Mouse (Mus musculus) heart, embryonic 13.5 days (tissue): ENCODE measurements around the gene Zdhhc5. TPM values are rescaled to one million over a fixed set of nuclear protein-coding genes. Genes with fewer than 3 reads are reported as not detected.
A peak's percentile ranks its signal among the peaks of the same experiment; 100 is the strongest.

Experiments used
- ATAC-seq: fragments of 200-750 bp; cut with Nextera tagmentation; 2 replicates; pipeline ENCODE4 v1.8.0; 2017; ENCODE audit warnings: moderate TSS enrichment; ENCODE audit not compliant: insufficient number of reproducible peaks, low FRiP score, low TSS enrichment; ENCODE audit errors: extremely low read depth
- H3K27ac ChIP-seq: fragments of 300-500 bp; sonication (generic); replicated peaks from 2 replicates; pipeline ENCODE4 v1.5.1; 2015; ENCODE audit warnings: moderate library complexity, mild to moderate bottlenecking, inconsistent platforms
- H3K27me3 ChIP-seq: fragments of 300-500 bp; sonication (generic); replicated peaks from 2 replicates; pipeline ENCODE4 v1.6.1; 2015; ENCODE audit warnings: mild to moderate bottlenecking, inconsistent platforms
- H3K36me3 ChIP-seq: fragments of 300-500 bp; sonication (generic); 2 replicates; pipeline ENCODE4 v1.6.1; 2015; ENCODE audit warnings: mild to moderate bottlenecking, inconsistent platforms
- H3K4me1 ChIP-seq: fragments of 300-500 bp; sonication (generic); 2 replicates; pipeline ENCODE4 v1.6.1; 2015; ENCODE audit warnings: inconsistent platforms
- H3K4me2 ChIP-seq: fragments of 300-500 bp; sonication (generic); 2 replicates; pipeline ENCODE4 v1.6.1; 2015; ENCODE audit warnings: inconsistent platforms, mild to moderate bottlenecking, moderate library complexity
- H3K4me3 ChIP-seq: fragments of 300-500 bp; sonication (generic); 2 replicates; pipeline ENCODE4 v1.5.1; 2015; ENCODE audit warnings: moderate library complexity, mild to moderate bottlenecking, inconsistent platforms
- H3K9ac ChIP-seq: fragments of 300-500 bp; sonication (generic); 2 replicates; pipeline ENCODE4 v1.6.1; 2015; ENCODE audit warnings: inconsistent platforms, mild to moderate bottlenecking, moderate library complexity
- H3K9me3 ChIP-seq: fragments of 300-500 bp; sonication (generic); 2 replicates; pipeline ENCODE4 v1.6.1; 2016; ENCODE audit warnings: inconsistent platforms
- WGBS: fragments of 180-500 bp; shearing (Covaris S2); methylation state at CpG from one replicate; pipeline ENCODE4 v1.1.7; 2015; ENCODE audit warnings: mixed read lengths; 5-methylcytosine and 5-hydroxymethylcytosine counted together
- polyA plus RNA-seq: library from polyadenylated mRNA; unstranded; fragments of >200 nt; fragmentation: Nextera tagmentation; extraction: Ambion mirVana; gene quantifications from 2 replicates; pipeline ENCODE4 v1.2.1, GENCODE M21; 2015

Gene Zdhhc5
- polyA plus RNA-seq, 1 experiment from 2014 or later = 21.9 TPM

DNA sequence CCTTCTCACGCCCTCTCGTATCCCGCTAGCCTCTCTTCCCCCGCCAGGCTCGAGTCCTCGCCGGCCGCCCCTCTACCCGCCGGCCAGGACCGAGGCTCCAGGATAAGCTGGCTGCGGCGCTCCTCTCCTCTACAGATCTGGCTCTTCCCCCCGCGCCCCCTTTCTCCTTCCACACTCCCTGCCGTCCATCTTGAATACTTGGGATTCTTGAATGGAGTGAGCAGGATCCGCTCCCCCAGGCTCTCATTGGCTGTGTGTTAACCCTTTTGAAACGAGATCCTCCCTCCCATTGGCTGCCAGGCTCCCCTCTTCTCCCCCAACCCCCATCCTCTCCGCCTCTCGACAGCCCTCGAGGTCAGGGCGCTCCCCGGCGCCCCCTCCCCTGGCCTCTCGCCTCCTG, 28.6 kb upstream of the Zdhhc5 start, which contains the start of gene Gm19426:
Gm19426 (minus strand) TSS at position 95 of the 400 bp plus-strand sequence.
- H3K9ac ChIP-seq = peak within 1 kb of the TSS; percentile 100
- peaks cover 20% of the 10 kb centered on the region for H3K36me3 ChIP-seq
- no peaks in the 10 kb centered on the region for H3K9me3 ChIP-seq
- peak within 1 kb of the TSS; percentile 86 for H3K4me2 ChIP-seq
- peak within 1 kb of the TSS; percentile 91 for H3K4me3 ChIP-seq
- peaks cover 48% of the 10 kb centered on the region for H3K4me1 ChIP-seq
- peak; percentile 86 for ATAC-seq
- no peaks in the 10 kb centered on the region for H3K27me3 ChIP-seq
- H3K27ac ChIP-seq = peak within 1 kb of the TSS; percentile 100
- 2% methylated on average over 25 of the region's 25 CpGs for WGBS

DNA sequence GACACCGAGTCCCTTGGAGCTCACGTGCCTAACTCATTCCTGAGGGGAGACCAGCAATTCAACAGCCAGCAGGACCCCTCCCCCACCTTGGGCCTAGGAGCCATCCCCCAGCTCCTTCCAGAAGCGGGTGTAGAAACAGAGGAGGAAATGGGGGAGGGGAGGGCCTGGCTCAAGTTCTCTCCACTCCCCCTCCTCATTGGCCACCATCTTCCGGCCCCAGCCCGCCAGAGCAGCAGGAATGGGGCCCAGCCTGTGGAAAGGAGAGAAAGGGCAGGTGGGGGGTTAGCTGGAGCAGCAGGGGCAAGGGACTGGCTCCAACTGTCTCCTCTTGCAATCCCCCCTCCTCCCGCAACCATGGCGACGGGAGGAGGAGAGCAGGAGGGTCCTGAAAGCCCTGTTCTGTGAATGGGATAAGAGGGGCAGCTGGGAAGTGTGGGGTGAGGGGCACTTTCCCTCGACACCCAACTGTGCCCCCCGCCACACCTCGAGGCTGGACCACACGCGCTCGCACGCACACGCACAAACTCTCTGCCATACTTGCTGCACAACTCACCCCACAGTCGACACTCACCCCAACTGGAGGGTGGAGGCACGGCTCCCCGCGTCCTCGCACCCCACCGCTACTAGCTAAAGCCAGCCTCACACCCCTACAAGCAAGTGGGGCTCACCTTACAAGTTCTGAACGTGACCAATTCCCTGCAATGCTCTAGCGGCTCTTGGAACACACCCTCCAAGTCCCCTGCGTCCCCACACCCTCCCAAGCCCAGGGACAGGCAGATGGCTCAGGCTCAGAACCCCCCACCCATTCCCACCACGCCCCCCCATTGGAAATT, 27.7 kb upstream of the Zdhhc5 start:
- H3K9ac ChIP-seq = peak overlapping the region; percentile 100
- H3K4me3 ChIP-seq = peak overlapping the region; percentile 91
- peak; percentile 49 for ATAC-seq
- H3K9me3 ChIP-seq = no peaks in the 10 kb centered on the region
- peaks cover 20% of the 10 kb centered on the region for H3K36me3 ChIP-seq
- H3K27ac ChIP-seq = peak overlapping the region; percentile 100
- no peaks in the 10 kb centered on the region for H3K27me3 ChIP-seq
- under 1% methylated on average over 26 of the region's 26 CpGs for WGBS
- H3K4me1 ChIP-seq = peaks cover 57% of the 10 kb centered on the region
- peak overlapping the region; percentile 86 for H3K4me2 ChIP-seq

DNA sequence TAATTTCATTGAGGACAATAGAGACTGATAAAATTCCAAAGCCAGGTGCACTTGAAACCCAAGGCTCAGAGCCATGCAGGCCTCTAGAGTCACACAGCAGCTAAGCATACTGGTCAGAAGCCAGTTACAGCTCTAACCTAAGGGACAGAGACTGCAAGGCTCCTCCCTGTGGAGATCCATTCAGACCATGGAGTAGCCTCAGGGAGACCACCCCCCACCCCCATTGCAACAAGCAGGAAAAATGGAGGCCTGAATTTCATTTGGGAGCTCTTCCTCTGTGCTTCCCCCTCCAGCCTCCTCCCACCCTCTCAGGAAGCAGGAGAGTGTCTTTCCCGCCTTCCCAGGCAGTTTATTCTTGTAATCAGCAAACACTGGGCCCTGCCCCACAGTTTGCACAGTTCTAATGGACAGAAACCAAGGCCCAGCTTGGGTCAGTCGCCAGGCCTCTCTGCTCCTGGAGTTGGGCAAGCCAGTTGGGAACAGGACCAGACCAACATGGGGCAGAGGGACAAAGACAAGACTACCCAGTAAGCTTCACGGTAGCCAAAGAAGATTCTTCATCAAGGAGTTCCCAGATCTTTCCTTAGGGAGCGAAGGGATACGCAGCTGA, 27.0 kb upstream of the Zdhhc5 start:
- Histone ChIP-seq H3K4me1 (peaks cover 64% of the 10 kb centered on the region), H3K27me3 (no peaks in the 10 kb centered on the region), H3K9ac (peak overlapping the region; percentile 100), H3K4me3 (peak overlapping the region; percentile 91), H3K4me2 (peak overlapping the region; percentile 86), H3K36me3 (peaks cover 20% of the 10 kb centered on the region), H3K9me3 (no peaks in the 10 kb centered on the region), H3K27ac (peak overlapping the region; percentile 100)
- WGBS = 6% methylated on average over 5 of the region's 5 CpGs
- no peak for ATAC-seq

DNA sequence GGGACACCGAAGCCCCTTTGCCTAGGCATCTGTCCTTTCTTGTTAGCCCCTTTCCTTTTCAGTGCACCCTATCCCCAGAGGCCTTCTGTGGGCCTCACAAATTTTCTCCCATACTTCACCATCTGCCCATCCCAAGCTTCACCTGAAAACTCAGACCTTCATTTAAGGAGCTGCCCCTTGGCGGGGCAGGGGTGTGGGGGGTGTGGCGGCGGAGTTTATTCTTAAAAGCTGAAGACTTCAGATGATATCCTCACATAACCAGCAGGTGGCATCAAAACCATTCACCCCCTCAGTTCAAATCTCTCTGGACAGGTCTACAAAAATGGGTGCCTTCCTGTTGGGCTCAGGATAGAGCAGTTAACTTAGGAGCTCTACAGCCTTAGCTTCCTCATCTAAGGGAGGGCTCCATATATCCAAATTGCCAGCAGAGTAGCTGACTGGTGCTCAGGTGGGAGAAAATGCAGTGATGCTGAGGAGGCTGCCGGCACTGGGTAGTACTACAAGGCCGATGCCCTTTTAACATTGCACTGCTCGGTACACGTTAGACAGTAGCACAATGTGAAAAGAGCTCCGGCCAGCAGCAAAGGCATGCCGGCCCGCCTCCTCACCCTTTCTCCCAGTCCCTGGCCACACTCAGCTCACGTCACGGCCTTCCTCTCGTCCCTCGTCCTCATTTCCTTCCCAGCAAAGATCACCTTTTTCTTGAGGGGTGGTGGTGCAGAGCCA, 25.8 kb upstream of the Zdhhc5 start:
- H3K4me1 ChIP-seq = peaks cover 76% of the 10 kb centered on the region
- H3K27me3 ChIP-seq = peaks cover 5% of the 10 kb centered on the region; the same call in 1 of the 2 replicates
- peak overlapping the region; percentile 100 for H3K27ac ChIP-seq
- no peak for ATAC-seq
- peak overlapping the region; percentile 100 for H3K9ac ChIP-seq
- peak overlapping the region; percentile 86 for H3K4me2 ChIP-seq
- WGBS = 69% methylated on average over 15 of the region's 15 CpGs
- H3K9me3 ChIP-seq = no peaks in the 10 kb centered on the region
- H3K36me3 ChIP-seq = peaks cover 20% of the 10 kb centered on the region
- H3K4me3 ChIP-seq = peak overlapping the region; percentile 91

DNA sequence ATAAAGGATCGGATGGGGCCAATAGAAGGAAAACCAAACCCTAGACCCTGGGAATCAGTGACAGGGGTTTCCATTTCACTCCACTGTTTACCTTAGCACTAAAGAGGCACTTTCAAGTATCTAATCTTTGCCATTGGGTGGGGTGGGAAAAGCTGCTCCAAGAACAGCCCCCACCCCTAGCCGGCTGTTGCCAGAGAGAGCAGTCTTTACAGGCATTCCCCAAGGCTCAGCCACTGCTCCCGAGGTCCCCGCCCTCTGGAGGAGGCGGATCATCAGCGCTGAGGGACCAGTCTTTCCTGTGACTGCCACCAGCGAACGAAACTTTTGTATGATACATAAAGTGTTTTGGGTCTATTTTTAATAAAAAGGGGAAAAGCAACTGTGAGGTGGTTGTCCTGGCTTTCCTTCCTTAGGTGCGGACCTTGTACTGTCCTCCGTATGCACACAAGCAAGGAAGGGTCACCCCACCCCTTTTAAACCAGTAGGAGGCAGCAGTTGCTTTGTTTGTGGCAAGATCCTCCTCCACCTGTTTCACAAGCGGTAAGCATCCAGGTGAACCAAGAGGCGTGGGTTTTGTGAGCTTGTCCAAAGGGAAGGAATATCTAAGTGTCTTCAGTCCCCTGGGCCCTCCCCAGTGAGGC, 23.4 kb upstream of the Zdhhc5 start:
- H3K9me3 ChIP-seq = no peaks in the 10 kb centered on the region
- peak overlapping the region; percentile 73 for H3K9ac ChIP-seq
- peak overlapping the region; percentile 58 for H3K4me3 ChIP-seq
- no peak for ATAC-seq
- peaks cover 8% of the 10 kb centered on the region for H3K27me3 ChIP-seq
- peaks cover 92% of the 10 kb centered on the region for H3K4me1 ChIP-seq
- 3% methylated on average over 12 of the region's 12 CpGs for WGBS
- H3K27ac ChIP-seq = peak overlapping the region; percentile 72
- peak overlapping the region; percentile 68 for H3K4me2 ChIP-seq
- peaks cover 20% of the 10 kb centered on the region for H3K36me3 ChIP-seq

DNA sequence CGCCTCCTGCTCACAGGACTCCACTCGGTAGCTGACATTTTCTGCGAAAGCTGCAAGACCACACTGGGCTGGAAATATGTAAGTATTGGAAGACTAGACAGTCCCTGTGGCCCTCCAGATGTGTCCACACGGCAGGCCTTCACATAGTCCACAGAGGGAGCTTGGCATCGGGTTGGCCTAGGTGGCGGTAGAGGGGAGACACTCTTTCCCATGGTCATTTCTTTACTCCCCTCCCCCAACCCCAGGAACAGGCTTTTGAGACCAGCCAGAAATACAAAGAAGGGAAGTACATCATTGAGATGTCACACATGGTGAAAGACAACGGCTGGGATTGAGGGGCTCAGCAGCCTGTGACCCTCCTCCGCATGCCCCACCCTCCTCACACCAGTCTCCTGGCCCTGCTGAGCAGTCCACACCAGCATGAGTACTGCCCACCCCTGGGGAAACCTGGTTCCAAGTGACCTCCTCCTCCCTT, 22.5 kb upstream of the Zdhhc5 start:
- H3K9me3 ChIP-seq = no peaks in the 10 kb centered on the region
- peak overlapping the region; percentile 73 for H3K9ac ChIP-seq
- peaks cover 20% of the 10 kb centered on the region for H3K36me3 ChIP-seq
- 6% methylated on average over 8 of the region's 8 CpGs for WGBS
- peak overlapping the region; percentile 72 for H3K27ac ChIP-seq
- peak overlapping the region; percentile 58 for H3K4me3 ChIP-seq
- peaks cover 11% of the 10 kb centered on the region for H3K27me3 ChIP-seq
- H3K4me2 ChIP-seq = peak overlapping the region; percentile 68
- no peak for ATAC-seq
- H3K4me1 ChIP-seq = peaks cover 96% of the 10 kb centered on the region

DNA sequence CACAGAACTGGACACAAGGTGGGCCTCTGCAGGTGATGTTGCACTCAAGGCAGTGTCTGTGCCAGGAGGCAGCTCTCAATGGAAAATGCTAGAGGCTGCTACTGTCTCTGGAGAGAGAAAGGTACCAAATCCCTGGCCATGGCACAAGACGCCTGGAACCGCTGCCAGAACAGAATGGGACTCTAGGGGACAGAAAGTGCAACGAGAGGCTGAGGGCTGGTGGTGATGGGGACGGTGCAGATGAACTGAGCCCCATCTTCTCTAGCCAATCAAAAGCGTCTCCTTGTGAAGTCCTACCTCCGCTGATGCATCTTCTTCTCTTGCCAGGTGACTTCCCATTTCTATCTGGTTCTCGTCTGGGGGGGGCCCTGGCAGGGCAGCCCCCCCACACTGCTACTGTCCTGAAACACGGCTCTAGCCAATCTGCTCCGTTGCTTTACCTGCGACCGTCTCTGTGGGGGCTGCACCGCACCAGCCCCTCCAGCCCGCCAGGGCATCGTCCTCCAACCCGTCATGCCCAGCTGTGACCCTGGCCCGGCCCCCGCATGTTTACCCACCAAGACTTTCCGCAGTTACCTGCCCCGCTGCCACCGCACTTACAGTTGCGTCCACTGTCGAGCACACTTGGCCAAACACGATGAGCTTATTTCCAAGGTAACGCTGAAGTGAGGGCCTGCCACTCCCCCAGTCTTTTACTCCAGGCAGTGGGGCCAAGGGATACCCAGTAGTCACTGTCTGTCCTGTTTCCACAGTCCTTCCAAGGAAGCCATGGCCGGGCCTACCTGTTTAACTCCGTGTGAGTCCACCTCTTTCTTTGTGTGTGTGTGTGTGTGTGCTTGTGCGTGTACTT, 21.6 kb upstream of the Zdhhc5 start:
- no peaks in the 10 kb centered on the region for H3K9me3 ChIP-seq
- H3K27ac ChIP-seq = peak overlapping the region; percentile 72
- peaks cover 16% of the 10 kb centered on the region for H3K36me3 ChIP-seq
- peaks cover 86% of the 10 kb centered on the region for H3K4me1 ChIP-seq
- ATAC-seq = no peak
- H3K9ac ChIP-seq = peak overlapping the region; percentile 73
- WGBS = 8% methylated on average over 27 of the region's 27 CpGs
- peak overlapping the region; percentile 68 for H3K4me2 ChIP-seq
- H3K4me3 ChIP-seq = peak overlapping the region; percentile 58
- H3K27me3 ChIP-seq = peaks cover 11% of the 10 kb centered on the region

DNA sequence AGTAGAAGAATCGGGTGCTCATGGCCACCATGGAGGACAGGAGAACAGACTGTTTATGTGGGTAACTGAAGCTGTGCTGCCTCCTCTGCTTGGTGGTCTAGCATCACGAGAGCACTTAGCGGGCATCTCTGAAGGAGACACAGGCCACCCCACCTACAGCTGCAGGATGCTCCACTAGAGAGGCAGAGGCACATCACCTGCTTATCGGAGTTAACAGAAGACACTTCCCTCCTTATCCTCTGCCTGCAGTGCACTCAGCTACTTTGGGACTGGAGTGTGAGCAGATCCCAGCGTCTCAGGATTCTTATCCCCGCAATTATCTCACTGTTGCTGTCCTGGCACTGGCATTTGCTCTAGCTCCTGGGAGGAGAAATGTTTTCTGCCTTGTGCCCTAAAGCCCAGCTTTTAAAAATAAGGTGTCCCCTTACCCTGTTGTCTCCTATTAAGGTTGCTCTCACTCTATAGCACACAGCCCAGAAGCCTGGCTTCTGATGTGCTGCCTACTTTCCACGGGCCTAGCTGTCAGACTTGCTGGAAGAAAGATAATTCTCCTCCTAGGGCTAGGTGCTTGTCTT, 20.5 kb upstream of the Zdhhc5 start:
- Histone ChIP-seq H3K36me3 (peaks cover 8% of the 10 kb centered on the region), H3K4me1 (peaks cover 75% of the 10 kb centered on the region), H3K9me3 (no peaks in the 10 kb centered on the region), H3K4me3 (peak overlapping the region; percentile 58), H3K27ac (peak overlapping the region; percentile 69), H3K4me2 (peak overlapping the region; percentile 68), H3K27me3 (peaks cover 11% of the 10 kb centered on the region), H3K9ac (peak overlapping the region; percentile 73)
- ATAC-seq = peak; percentile 53; the same call in 1 of the 2 replicates
- WGBS = 10% methylated on average over 7 of the region's 7 CpGs

DNA sequence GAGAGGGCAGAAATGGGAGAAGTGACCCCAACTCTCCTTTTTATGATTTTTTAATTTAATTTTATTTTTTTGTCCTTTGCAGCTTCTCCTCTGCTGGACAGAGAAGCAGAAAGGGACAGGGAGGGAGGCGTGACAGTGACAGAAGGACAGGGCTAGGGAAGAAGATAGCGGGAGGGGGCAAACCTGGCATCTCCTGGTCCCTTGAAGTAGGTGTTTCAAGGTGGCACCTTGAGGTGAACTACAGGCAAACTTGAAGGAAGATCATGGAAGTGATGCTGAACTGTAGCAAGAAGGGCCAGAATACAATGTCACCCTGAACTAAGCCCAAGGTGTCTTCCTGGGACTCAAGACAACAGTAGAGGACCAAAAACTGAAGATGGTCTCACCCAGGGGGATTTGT, 19.9 kb upstream of the Zdhhc5 start:
- Histone ChIP-seq H3K4me3 (peak overlapping the region; percentile 58), H3K4me1 (peaks cover 70% of the 10 kb centered on the region), H3K36me3 (peaks cover 3% of the 10 kb centered on the region), H3K4me2 (peak overlapping the region; percentile 68), H3K27ac (peak overlapping the region; percentile 69), H3K9ac (peak overlapping the region; percentile 73), H3K9me3 (no peaks in the 10 kb centered on the region), H3K27me3 (peaks cover 11% of the 10 kb centered on the region)
- WGBS = 0% methylated on average over 2 of the region's 2 CpGs
- no peak for ATAC-seq

DNA sequence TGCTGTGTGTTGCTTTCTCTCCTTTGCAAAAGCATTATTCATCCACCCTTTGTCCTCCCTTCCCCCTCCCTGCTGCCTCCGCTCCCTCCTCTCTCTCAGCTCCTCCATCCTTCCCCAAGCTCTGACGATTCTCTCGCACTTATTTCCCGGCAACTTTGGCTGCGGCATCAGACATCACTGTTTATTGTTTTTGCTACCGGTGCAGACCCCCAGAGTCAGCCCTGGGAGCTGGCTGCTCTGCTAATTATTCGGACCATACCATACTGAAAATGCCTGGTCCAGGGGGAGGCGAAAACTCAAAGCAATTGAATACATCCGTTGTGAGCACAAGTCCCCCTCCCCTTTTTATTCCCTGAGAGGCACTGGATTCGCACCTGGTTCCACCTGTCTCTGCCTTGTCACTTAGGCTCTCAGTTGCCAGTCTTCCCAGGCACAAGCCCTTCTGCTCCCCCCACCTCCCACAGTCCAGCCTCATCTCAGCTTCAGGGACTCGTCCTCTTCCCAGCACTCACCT, 19.4 kb upstream of the Zdhhc5 start:
- H3K4me1 ChIP-seq = peaks cover 65% of the 10 kb centered on the region
- WGBS = under 1% methylated on average over 11 of the region's 11 CpGs
- H3K36me3 ChIP-seq = no peaks in the 10 kb centered on the region
- peak overlapping the region; percentile 58 for H3K4me3 ChIP-seq
- peak overlapping the region; percentile 69 for H3K27ac ChIP-seq
- H3K9me3 ChIP-seq = no peaks in the 10 kb centered on the region
- H3K4me2 ChIP-seq = peak overlapping the region; percentile 68
- H3K27me3 ChIP-seq = peaks cover 11% of the 10 kb centered on the region
- peak overlapping the region; percentile 73 for H3K9ac ChIP-seq
- ATAC-seq = no peak
